8 mouse cellular contexts compared by ENCODE assay signal in the genomic region with DNA sequence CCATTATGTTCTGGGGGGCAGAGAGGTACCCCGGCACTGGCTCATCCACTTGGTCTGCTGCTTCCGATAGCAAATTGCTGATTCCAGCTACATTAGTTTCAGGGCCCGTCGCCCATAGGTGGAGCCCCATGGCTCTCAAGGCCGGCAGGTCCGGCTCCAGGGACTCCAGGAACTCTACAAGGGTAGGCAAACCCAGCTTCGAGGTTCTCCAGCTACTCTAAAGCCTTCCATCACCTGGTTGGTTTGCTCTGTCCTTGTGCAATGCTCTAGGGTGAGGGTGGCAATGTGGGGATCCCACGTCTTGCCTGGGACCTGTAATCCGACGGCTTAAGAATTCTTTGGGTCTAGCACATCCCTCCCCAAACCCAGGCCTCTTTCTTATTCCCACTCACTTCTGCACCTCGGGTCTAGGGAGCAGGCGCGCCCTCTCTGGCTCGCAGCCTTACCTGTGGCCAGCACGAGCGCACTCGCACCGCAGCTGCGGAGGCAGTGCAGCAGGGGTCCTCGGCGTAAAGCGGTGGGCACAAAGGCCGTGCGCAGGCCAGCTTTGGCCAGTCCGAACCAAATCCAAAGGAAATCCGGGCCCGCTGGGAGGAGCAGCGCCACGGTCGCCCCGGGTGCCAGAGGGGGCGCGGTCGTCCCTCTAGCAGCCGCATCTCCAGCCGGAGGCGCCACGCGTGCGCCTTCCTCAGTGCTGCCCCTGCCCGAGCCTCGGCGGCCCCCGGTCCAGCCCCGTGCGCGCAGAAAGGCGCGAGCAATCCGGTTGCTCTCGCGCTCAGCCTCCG. TPM values are rescaled to one million over a fixed set of nuclear protein-coding genes. Genes with fewer than 3 reads are reported as not detected.
DNase-seq lines count a peak whose midpoint lies in the region; ATAC-seq and TF ChIP-seq lines count a peak whose summit lies in the region.

No protein-coding gene starts in this region.

- H3K4me2 ChIP-seq in embryonic facial prominence, embryonic 11.5 days (ENCODE audit: low read depth, low read length): peak overlapping the region; percentile 97
- peak overlapping the region; percentile 95 for H3K4me2 ChIP-seq in heart, postnatal 0 days (ENCODE audit: low read depth, low read length)
- peak overlapping the region; percentile 83 for H3K4me2 ChIP-seq in limb, embryonic 12.5 days
- H3K4me2 ChIP-seq in midbrain, embryonic 13.5 days (replicated peaks): peak overlapping the region; percentile 75

- H3K9me3 ChIP-seq in erythroblast, embryonic 14.5 days (ENCODE audit: control insufficient read depth, low read length): no peaks in the 10 kb centered on the region
- no peaks in the 10 kb centered on the region for H3K9me3 ChIP-seq in embryonic facial prominence, embryonic 11.5 days (replicated peaks; ENCODE audit: control insufficient read depth, low read length)
- H3K9me3 ChIP-seq in heart, postnatal 0 days (replicated peaks; ENCODE audit: control insufficient read depth, low read length): no peaks in the 10 kb centered on the region
- H3K9me3 ChIP-seq in limb, embryonic 12.5 days: no peaks in the 10 kb centered on the region
- H3K9me3 ChIP-seq in midbrain, embryonic 13.5 days: no peaks in the 10 kb centered on the region

- TF ChIP-seq EP300 in heart, postnatal 0 days (IDR thresholded peaks at IDR 0.05; ENCODE audit: low read depth): no peak

- peak overlapping the region; percentile 89 for H3K27ac ChIP-seq in embryonic facial prominence, embryonic 11.5 days (replicated peaks; ENCODE audit: low read depth, low read length)
- no peak overlapping the region for H3K27ac ChIP-seq in heart, postnatal 0 days (ENCODE audit: low read depth)
- H3K27ac ChIP-seq in limb, embryonic 12.5 days: peak overlapping the region; percentile 99
- H3K27ac ChIP-seq in midbrain, embryonic 13.5 days: peak overlapping the region; percentile 92

- peak overlapping the region; percentile 43 for H3K4me3 ChIP-seq in erythroblast, embryonic 14.5 days (replicated peaks)
- H3K4me3 ChIP-seq in embryonic facial prominence, embryonic 11.5 days (ENCODE audit: low read depth, low read length): peak overlapping the region; percentile 63
- peak overlapping the region; percentile 61 for H3K4me3 ChIP-seq in heart, postnatal 0 days (ENCODE audit: low read depth, low read length)
- peak overlapping the region; percentile 69 for H3K4me3 ChIP-seq in limb, embryonic 12.5 days (replicated peaks)
- H3K4me3 ChIP-seq in midbrain, embryonic 13.5 days (replicated peaks): peak overlapping the region; percentile 69

- H3K27me3 ChIP-seq in erythroblast, embryonic 14.5 days (ENCODE audit: control insufficient read depth): peaks cover 34% of the 10 kb centered on the region
- no peaks in the 10 kb centered on the region for H3K27me3 ChIP-seq in embryonic facial prominence, embryonic 11.5 days (ENCODE audit: control insufficient read depth, insufficient read depth, low read length)
- H3K27me3 ChIP-seq in heart, postnatal 0 days (ENCODE audit: control insufficient read depth, insufficient read depth, low read length): no peaks in the 10 kb centered on the region
- no peaks in the 10 kb centered on the region for H3K27me3 ChIP-seq in limb, embryonic 12.5 days
- no peaks in the 10 kb centered on the region for H3K27me3 ChIP-seq in midbrain, embryonic 13.5 days

- TF ChIP-seq CTCF in heart, postnatal 0 days (IDR thresholded peaks at IDR 0.05; ENCODE audit: low read depth): no peak; the same call in 1 of the 2 replicates

- H3K36me3 ChIP-seq in erythroblast, embryonic 14.5 days (ENCODE audit: control insufficient read depth): peaks cover 32% of the 10 kb centered on the region
- H3K36me3 ChIP-seq in embryonic facial prominence, embryonic 11.5 days (replicated peaks; ENCODE audit: control insufficient read depth, insufficient read depth, low read depth, low read length): peaks cover 18% of the 10 kb centered on the region
- H3K36me3 ChIP-seq in heart, postnatal 0 days (replicated peaks; ENCODE audit: control insufficient read depth, insufficient read depth, low read length): peaks cover 30% of the 10 kb centered on the region
- peaks cover 60% of the 10 kb centered on the region for H3K36me3 ChIP-seq in limb, embryonic 12.5 days
- H3K36me3 ChIP-seq in midbrain, embryonic 13.5 days: peaks cover 59% of the 10 kb centered on the region

- ATAC-seq in erythroblast, adult 5-6 weeks (replicated peaks; ENCODE audit: low FRiP score, poor library complexity, severe bottlenecking): no peak
- ATAC-seq in embryonic facial prominence, embryonic 11.5 days (replicated peaks; ENCODE audit: insufficient number of reproducible peaks, low FRiP score, low TSS enrichment, low read depth): peak; percentile 51
- peak; percentile 60 for ATAC-seq in heart, postnatal 0 days (ENCODE audit: insufficient read depth, low read depth)
- peak; percentile 56; the same call in 1 of the 2 replicates for ATAC-seq in limb, embryonic 12.5 days (ENCODE audit: insufficient number of reproducible peaks, insufficient read depth, low FRiP score, low TSS enrichment, low read depth)
- ATAC-seq in midbrain, embryonic 13.5 days: peak; percentile 84

- peaks cover 6% of the 10 kb centered on the region for H3K4me1 ChIP-seq in erythroblast, embryonic 14.5 days (ENCODE audit: control insufficient read depth)
- peaks cover 2% of the 10 kb centered on the region; the same call in 1 of the 2 replicates for H3K4me1 ChIP-seq in embryonic facial prominence, embryonic 11.5 days (ENCODE audit: control insufficient read depth, insufficient read depth, low read length)
- peaks cover 23% of the 10 kb centered on the region; the same call in 1 of the 2 replicates for H3K4me1 ChIP-seq in heart, postnatal 0 days (ENCODE audit: control insufficient read depth, insufficient read depth)
- peaks cover 36% of the 10 kb centered on the region for H3K4me1 ChIP-seq in limb, embryonic 12.5 days (replicated peaks)
- peaks cover 41% of the 10 kb centered on the region for H3K4me1 ChIP-seq in midbrain, embryonic 13.5 days (replicated peaks)

- WGBS in embryonic facial prominence, embryonic 11.5 days: 3% methylated on average over 52 of the region's 53 CpGs
- WGBS in heart, postnatal 0 days: 6% methylated on average over 53 of the region's 53 CpGs
- WGBS in limb, embryonic 12.5 days: 3% methylated on average over 53 of the region's 53 CpGs
- WGBS in midbrain, embryonic 13.5 days: 4% methylated on average over 53 of the region's 53 CpGs

- DNase-seq in ES-CJ7 (ENCODE audit: low read depth, low spot score): peak; percentile 62
- peak; percentile 69 for DNase-seq in embryonic facial prominence, embryonic 11.5 days (ENCODE audit: low spot score)
- no peak for DNase-seq in heart, postnatal 0 days (ENCODE audit: low spot score)
- DNase-seq in B cell, adult 2 months: no peak

- peak overlapping the region; percentile 85 for H3K9ac ChIP-seq in embryonic facial prominence, embryonic 11.5 days (replicated peaks; ENCODE audit: low read length)
- H3K9ac ChIP-seq in heart, postnatal 0 days (replicated peaks; ENCODE audit: low read depth, low read length): peak overlapping the region; percentile 41
- H3K9ac ChIP-seq in limb, embryonic 12.5 days (replicated peaks): peak overlapping the region; percentile 87
- peak overlapping the region; percentile 92 for H3K9ac ChIP-seq in midbrain, embryonic 13.5 days (replicated peaks)

RNA-seq across cellular contexts. Expression of a gene that starts 0.8 kb away (rescaled TPM):
- polyA plus RNA-seq in erythroblast, embryonic 14.5 days (2012): 0.08 and 0.18 TPM in 2 replicates
- total RNA-seq in erythroblast, adult 5-6 weeks (2015; ENCODE audit: low replicate concordance): not detected in 2 replicates
- 0.68 TPM in 1 of 2 replicates, not detected in the other for total RNA-seq in erythroblast, adult 5-6 weeks (2017; ENCODE audit: low replicate concordance)
- 15.3 and 16.8 TPM in 2 replicates for polyA plus RNA-seq in embryonic facial prominence, embryonic 11.5 days (2014; fragmentation: Nextera tagmentation; extraction: Ambion mirVana)
- total RNA-seq in heart, postnatal 0 days (2014; rRNA removed; ENCODE audit: low replicate concordance): 3.3 and 6.2 TPM in 2 replicates
- 2.3 and 2.4 TPM in 2 replicates for polyA plus RNA-seq in heart, postnatal 0 days (2015; fragmentation: Nextera tagmentation; extraction: Ambion mirVana)
- polyA plus RNA-seq in limb, embryonic 12.5 days (2016; fragmentation: Nextera tagmentation; extraction: Ambion mirVana): 43.6 and 43.8 TPM in 2 replicates
- polyA plus RNA-seq in midbrain, embryonic 13.5 days (2015; fragmentation: Nextera tagmentation; extraction: Ambion mirVana): 20.2 and 21.8 TPM in 2 replicates

RNA-seq across cellular contexts. Expression of a gene that starts 44.5 kb away (rescaled TPM):
- polyA plus RNA-seq in erythroblast, embryonic 14.5 days (2012): 1.7 and 2.2 TPM in 2 replicates
- 6.0 and 6.9 TPM in 2 replicates for total RNA-seq in erythroblast, adult 5-6 weeks (2015; ENCODE audit: low replicate concordance)
- 5.1 and 10.5 TPM in 2 replicates for total RNA-seq in erythroblast, adult 5-6 weeks (2017; ENCODE audit: low replicate concordance)
- 31.7 and 32.1 TPM in 2 replicates for polyA plus RNA-seq in embryonic facial prominence, embryonic 11.5 days (2014; fragmentation: Nextera tagmentation; extraction: Ambion mirVana)
- total RNA-seq in heart, postnatal 0 days (2014; rRNA removed; ENCODE audit: low replicate concordance): 26.1 and 26.6 TPM in 2 replicates
- 7.8 and 8.3 TPM in 2 replicates for polyA plus RNA-seq in heart, postnatal 0 days (2015; fragmentation: Nextera tagmentation; extraction: Ambion mirVana)
- polyA plus RNA-seq in limb, embryonic 12.5 days (2016; fragmentation: Nextera tagmentation; extraction: Ambion mirVana): 43.4 and 44.5 TPM in 2 replicates
- 29.1 and 32.6 TPM in 2 replicates for polyA plus RNA-seq in midbrain, embryonic 13.5 days (2015; fragmentation: Nextera tagmentation; extraction: Ambion mirVana)

Comparison
In these comparisons a context has a peak if more than half of its experiments do, and no peak if none do; other contexts are left out.
1. DNase-seq: peak in ES-CJ7 (single experiment) and embryonic facial prominence, embryonic 11.5 days (single experiment); none in heart, postnatal 0 days (single experiment) and B cell, adult 2 months (0 of 2).
2. H3K9ac ChIP-seq: peak in every context shown above with its lines; median percentile 92 in midbrain, embryonic 13.5 days; 87 in limb, embryonic 12.5 days; 85 in embryonic facial prominence, embryonic 11.5 days; 41 in heart, postnatal 0 days.
3. Peak in every context shown above with its lines, with median percentiles within 50 percentile points of each other: H3K4me3 ChIP-seq and H3K4me2 ChIP-seq.